10 mouse cellular contexts compared by ENCODE assay signal in genomic region chr7:36934792-36935555, GRCm38 (mm10).
A peak's percentile ranks its signal among the peaks of the same experiment; 100 is the strongest.
DNase-seq lines count a peak whose midpoint lies in the region; ATAC-seq lines count a peak whose summit lies in the region.
"Had no signal": no experiment of that assay in that cellular context is flagged by ENCODE, and none has a peak within 500 bp of the region (broad histone marks: within the 10 kb centered on the region; RNA-seq: fewer than 3 reads in every experiment).

No protein-coding gene starts in this region.

- no peak for DNase-seq in midbrain, embryonic 11.5 days (ENCODE audit: low spot score, missing footprints)
- DNase-seq in frontal cortex, postnatal 36 days (ENCODE audit: low spot score in 2 of 2), result peak; percentile 64 to 82
- DNase-seq in limb, embryonic 10.5 days (ENCODE audit: low spot score), result no peak
- peak; percentile 70 for DNase-seq in telencephalon, adult 2 months (ENCODE audit: low read depth, low spot score)
- DNase-seq in heart, adult 11 months, result no peak
- no peak for DNase-seq in testis, postnatal 14 days (ENCODE audit: low spot score)
- DNase-seq: kidney, adult 9 months; thymus, adult 2 months had no signal

- no peak overlapping the region for H3K9ac ChIP-seq in midbrain, embryonic 13.5 days (replicated peaks)
- H3K9ac ChIP-seq in midbrain, embryonic 11.5 days (ENCODE audit: low read length), result no peak overlapping the region

- WGBS in midbrain, embryonic 13.5 days, result 82% methylated on average over 21 of the region's 21 CpGs
- 85% methylated on average over 21 of the region's 21 CpGs for WGBS in midbrain, embryonic 11.5 days
- 83% methylated on average over 21 of the region's 21 CpGs for WGBS in limb, embryonic 10.5 days

- H3K36me3 ChIP-seq in midbrain, embryonic 13.5 days, result no peaks in the 10 kb centered on the region
- H3K36me3 ChIP-seq in midbrain, embryonic 11.5 days (ENCODE audit: control insufficient read depth, insufficient read depth, low read length), result no peaks in the 10 kb centered on the region
- H3K36me3 ChIP-seq in limb, embryonic 10.5 days, result no peaks in the 10 kb centered on the region

- H3K4me3 ChIP-seq in midbrain, embryonic 13.5 days (replicated peaks), result no peak overlapping the region
- no peak overlapping the region for H3K4me3 ChIP-seq in midbrain, embryonic 11.5 days (ENCODE audit: low read depth, low read length)
- H3K4me3 ChIP-seq in limb, embryonic 10.5 days, result no peak overlapping the region

- ATAC-seq in midbrain, embryonic 13.5 days, result 0 out of 2 replicates have a peak, but pooled peaks have one; percentile 34
- no peak for ATAC-seq in midbrain, embryonic 11.5 days (ENCODE audit: low FRiP score)

- no peaks in the 10 kb centered on the region for H3K27me3 ChIP-seq in midbrain, embryonic 13.5 days
- no peaks in the 10 kb centered on the region for H3K27me3 ChIP-seq in midbrain, embryonic 11.5 days (ENCODE audit: control insufficient read depth, insufficient read depth, low read length)
- H3K27me3 ChIP-seq in limb, embryonic 10.5 days (ENCODE audit: low read depth, poor library complexity, severe bottlenecking), result no peaks in the 10 kb centered on the region

- no peak overlapping the region for H3K4me2 ChIP-seq in midbrain, embryonic 13.5 days (replicated peaks)
- no peak overlapping the region for H3K4me2 ChIP-seq in midbrain, embryonic 11.5 days

- H3K27ac ChIP-seq in midbrain, embryonic 13.5 days, result no peak overlapping the region
- H3K27ac ChIP-seq in midbrain, embryonic 11.5 days (ENCODE audit: low read depth, low read length), result no peak overlapping the region
- peak overlapping the region; percentile 59; the same call in 1 of the 2 replicates for H3K27ac ChIP-seq in limb, embryonic 10.5 days
- H3K27ac ChIP-seq: macrophage had no signal

- H3K4me1 ChIP-seq in midbrain, embryonic 13.5 days (replicated peaks), result no peaks in the 10 kb centered on the region
- no peaks in the 10 kb centered on the region for H3K4me1 ChIP-seq in midbrain, embryonic 11.5 days (ENCODE audit: control insufficient read depth, insufficient read depth, low read length)
- H3K4me1 ChIP-seq in limb, embryonic 10.5 days, result peaks cover 19% of the 10 kb centered on the region

- no peaks in the 10 kb centered on the region for H3K9me3 ChIP-seq in midbrain, embryonic 13.5 days
- no peaks in the 10 kb centered on the region for H3K9me3 ChIP-seq in midbrain, embryonic 11.5 days (ENCODE audit: control insufficient read depth, low read length)
- H3K9me3 ChIP-seq in limb, embryonic 10.5 days (replicated peaks), result no peaks in the 10 kb centered on the region

Comparison
In these comparisons a context has a peak if more than half of its experiments do, and no peak if none do; other contexts are left out.
1. DNase-seq: peak in frontal cortex, postnatal 36 days (2 of 2) and telencephalon, adult 2 months (single experiment); none in midbrain, embryonic 11.5 days (single experiment), limb, embryonic 10.5 days (single experiment), heart, adult 11 months (single experiment) and testis, postnatal 14 days (single experiment).